Mouse (Mus musculus) gastrocnemius, adult 8-10 months (tissue): Measurements from ENCODE around the gene Tln1. TPM values are rescaled to one million over a fixed set of nuclear protein-coding genes. Genes with fewer than 3 reads are reported as not detected.
A peak's percentile ranks its signal among the peaks of the same experiment; 100 is the strongest.
"Not testable (repeated sequence)": the region's sequence is repeated elsewhere in the genome, so short reads cannot be mapped to it uniquely, and the experiment has no call there.

ENCODE experiments used
- DNase-seq, 2 experiments: peaks; one replicate each; pipeline ENCODE4 v3.0.0; 2022; ENCODE audit warnings: low spot score in 2 of 2
- total RNA-seq, 4 experiments: library from RNA; stranded (reverse); gene quantifications; 2 replicates each; pipeline ENCODE4 v1.2.4; 2022

The Tln1 gene
- total RNA-seq, 4 experiments from 2014 or later = 52.5 to 57.4 (median 56.6) TPM

GRCm38 (mm10) chr4:43578376-43579204 is 16.1 kb upstream of the Tln1 start, which contains the start of the genes Rgp1 and Gba2:
Gene Rgp1 (plus strand): TSS chr4:43578715.
Gene Gba2 (minus strand): TSS chr4:43578873.
- DNase-seq = peak; percentile 73 to 84

GRCm38 (mm10) chr4:43577237-43577881 is 14.9 kb upstream of the Tln1 start:
- no peak for DNase-seq

- no peak for DNase-seq
Measured at GRCm38 (mm10) chr4:43575356-43575755, 12.9 kb upstream of the Tln1 start.

- DNase-seq = no peak
Measured at GRCm38 (mm10) chr4:43573561-43573960, 11.1 kb upstream of the Tln1 start.

GRCm38 (mm10) chr4:43571395-43572045 is 9.0 kb upstream of the Tln1 start:
- DNase-seq = no peak

- DNase-seq = no peak
Measured at GRCm38 (mm10) chr4:43567140-43567539, 4.6 kb upstream of the Tln1 start.

- no peak for DNase-seq
Measured at GRCm38 (mm10) chr4:43564231-43564630, 1.7 kb upstream of the Tln1 start.

GRCm38 (mm10) chr4:43563601-43563875 is 1.0 kb upstream of the Tln1 start:
- no peak for DNase-seq

- DNase-seq = no peak
Measured at GRCm38 (mm10) chr4:43562769-43563600, 494 bp upstream of the Tln1 start.

- no peak for DNase-seq
Measured at GRCm38 (mm10) chr4:43561436-43561996, 975 bp downstream of the Tln1 start.

- DNase-seq = no peak
Measured at GRCm38 (mm10) chr4:43560976-43561375, 1.5 kb downstream of the Tln1 start.

GRCm38 (mm10) chr4:43560243-43560611 is 2.3 kb downstream of the Tln1 start:
- peak; percentile 27 to 32 for DNase-seq

GRCm38 (mm10) chr4:43559519-43560242 is 2.8 kb downstream of the Tln1 start:
- no peak for DNase-seq

GRCm38 (mm10) chr4:43558631-43559356 is 3.7 kb downstream of the Tln1 start:
- DNase-seq = peak in 1 of 2 experiments; percentile 24

GRCm38 (mm10) chr4:43558028-43558630 is 4.4 kb downstream of the Tln1 start:
- DNase-seq = no peak

GRCm38 (mm10) chr4:43555926-43556325 is 6.6 kb downstream of the Tln1 start:
- DNase-seq = no peak

- no peak for DNase-seq
Measured at GRCm38 (mm10) chr4:43553891-43554290, 8.6 kb downstream of the Tln1 start.

- no peak for DNase-seq
Measured at GRCm38 (mm10) chr4:43552437-43552836, 10.1 kb downstream of the Tln1 start.

- not testable (repeated sequence) for DNase-seq
Measured at GRCm38 (mm10) chr4:43551854-43552253, 10.6 kb downstream of the Tln1 start.
